Mouse (Mus musculus): ENCODE data around the gene Tasp1. TPM values are rescaled to one million over a fixed set of nuclear protein-coding genes. Genes with fewer than 3 reads are reported as not detected.
A peak's percentile ranks its signal among the peaks of the same experiment; 100 is the strongest.
"Not testable (repeated sequence)": the region's sequence is repeated elsewhere in the genome, so short reads cannot be mapped to it uniquely, and the experiment has no call there.

Tasp1 gene
- polyA plus RNA-seq, 1 experiment from 2014 or later: 24.7 TPM

DNA sequence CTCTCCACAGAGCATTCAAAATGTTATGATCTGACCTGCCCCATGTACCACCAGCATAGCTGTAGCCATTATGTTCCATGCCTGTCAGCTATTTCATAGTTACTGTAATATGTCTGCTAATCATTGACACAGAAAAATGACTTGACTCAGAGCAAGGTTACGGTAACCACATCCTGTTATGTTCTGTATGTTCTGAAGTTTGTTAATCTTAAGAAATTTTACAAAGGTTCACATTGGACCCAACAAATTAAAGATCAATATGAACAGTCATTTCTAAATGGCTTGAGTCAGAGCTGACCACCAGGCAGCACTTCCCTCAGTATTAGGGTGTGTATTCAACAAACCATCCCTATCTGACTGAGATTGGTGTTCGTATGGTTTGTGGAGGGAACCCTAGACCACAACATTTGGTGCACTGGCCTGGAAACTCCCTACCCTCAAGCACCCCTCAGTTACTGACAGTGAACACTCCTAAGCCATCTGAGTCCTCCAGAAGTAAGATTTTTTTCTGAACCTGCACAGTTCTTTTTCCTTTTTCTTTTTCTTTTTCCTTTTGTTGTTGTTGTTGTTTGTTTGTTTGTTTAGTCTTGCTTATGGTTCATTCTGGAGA is 24.0 kb downstream of the Tasp1 start:
- H3K4me2 ChIP-seq (replicated peaks): no peak overlapping the region
- H3K9me3 ChIP-seq: no peaks in the 10 kb centered on the region
- H3K27me3 ChIP-seq: no peaks in the 10 kb centered on the region
- no peak overlapping the region for H3K4me3 ChIP-seq
- no peak overlapping the region for H3K27ac ChIP-seq
- ATAC-seq (ENCODE audit: insufficient number of reproducible peaks, insufficient read depth, low FRiP score, low TSS enrichment): no peak
- no peak overlapping the region for H3K9ac ChIP-seq
- peaks cover 16% of the 10 kb centered on the region for H3K36me3 ChIP-seq
- WGBS: 85% methylated on average over 2 of the region's 2 CpGs
- no peaks in the 10 kb centered on the region for H3K4me1 ChIP-seq

GRCm38 (mm10) chr2:140042081-140042480 is 24.5 kb downstream of the Tasp1 start:
- H3K9ac ChIP-seq: no peak overlapping the region
- no peak overlapping the region for H3K4me2 ChIP-seq (replicated peaks)
- no peaks in the 10 kb centered on the region for H3K27me3 ChIP-seq
- H3K4me1 ChIP-seq: no peaks in the 10 kb centered on the region
- H3K4me3 ChIP-seq: no peak overlapping the region
- ATAC-seq (ENCODE audit: insufficient number of reproducible peaks, insufficient read depth, low FRiP score, low TSS enrichment): no peak
- H3K36me3 ChIP-seq: 0 out of 2 replicates have a peak, but pooled peaks cover 12% of the 10 kb centered on the region
- WGBS: 95% methylated on average over 10 of the region's 10 CpGs
- H3K9me3 ChIP-seq: no peaks in the 10 kb centered on the region
- no peak overlapping the region for H3K27ac ChIP-seq

- no peaks in the 10 kb centered on the region for H3K27me3 ChIP-seq
- H3K9ac ChIP-seq: no peak overlapping the region
- H3K27ac ChIP-seq: no peak overlapping the region
- H3K9me3 ChIP-seq: no peaks in the 10 kb centered on the region
- 94% methylated on average over 2 of the region's 2 CpGs for WGBS
- no peak for ATAC-seq (ENCODE audit: insufficient number of reproducible peaks, insufficient read depth, low FRiP score, low TSS enrichment)
- no peak overlapping the region for H3K4me3 ChIP-seq
- H3K4me2 ChIP-seq (replicated peaks): no peak overlapping the region
- H3K4me1 ChIP-seq: no peaks in the 10 kb centered on the region
- 0 out of 2 replicates have a peak, but pooled peaks cover 7% of the 10 kb centered on the region for H3K36me3 ChIP-seq
Measured at GRCm38 (mm10) chr2:140037459-140037858, 29.1 kb downstream of the Tasp1 start.

DNA sequence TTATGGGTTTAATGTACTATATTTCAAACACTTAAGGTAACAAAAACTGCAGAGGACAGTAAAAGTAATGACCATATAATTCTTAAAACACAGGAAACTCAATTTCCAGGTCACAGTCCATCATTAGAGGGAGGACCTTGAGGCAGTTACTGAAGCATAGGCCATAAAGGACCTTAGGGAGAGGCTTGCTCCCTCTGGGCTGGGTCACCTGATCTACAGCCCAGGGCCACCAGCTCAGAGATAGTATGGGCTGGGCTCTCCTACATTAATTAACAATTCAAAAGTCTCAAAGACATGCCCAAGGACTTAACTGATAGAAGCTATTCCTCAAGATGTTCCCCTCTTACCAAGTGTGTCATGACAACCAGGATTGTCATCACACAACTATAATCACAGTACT is 29.8 kb downstream of the Tasp1 start:
- Histone ChIP-seq H3K36me3 (0 out of 2 replicates have a peak, but pooled peaks cover 7% of the 10 kb centered on the region), H3K9me3 (no peaks in the 10 kb centered on the region), H3K9ac (no peak overlapping the region), H3K27ac (no peak overlapping the region), H3K4me2 (replicated peaks) (no peak overlapping the region), H3K27me3 (no peaks in the 10 kb centered on the region), H3K4me1 (no peaks in the 10 kb centered on the region), H3K4me3 (no peak overlapping the region)
- no peak for ATAC-seq (ENCODE audit: insufficient number of reproducible peaks, insufficient read depth, low FRiP score, low TSS enrichment)

DNA sequence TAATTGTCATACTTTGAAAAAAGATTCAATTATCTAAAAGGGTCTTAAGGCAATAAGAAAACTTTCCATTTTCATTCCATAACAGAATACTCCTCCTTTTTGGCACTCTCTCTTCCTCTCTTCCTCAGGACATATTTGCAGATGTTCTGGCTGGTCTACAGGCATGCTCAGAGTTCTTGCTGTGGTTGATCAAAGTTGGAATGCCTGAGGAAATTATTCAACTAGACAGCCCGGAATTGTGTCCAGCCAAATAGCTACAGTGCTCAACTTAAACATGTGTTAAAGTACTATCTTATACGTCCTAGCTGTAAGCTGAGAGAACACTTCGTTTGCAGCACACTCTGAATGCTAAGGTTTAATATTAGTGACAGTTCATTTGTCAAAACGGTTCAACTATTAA is 41.7 kb downstream of the Tasp1 start:
- H3K27me3 ChIP-seq: no peaks in the 10 kb centered on the region
- H3K4me1 ChIP-seq: no peaks in the 10 kb centered on the region
- 69% methylated on average over 4 of the region's 4 CpGs for WGBS
- H3K36me3 ChIP-seq: peaks cover 11% of the 10 kb centered on the region
- no peaks in the 10 kb centered on the region for H3K9me3 ChIP-seq
- H3K27ac ChIP-seq: no peak overlapping the region
- ATAC-seq (ENCODE audit: insufficient number of reproducible peaks, insufficient read depth, low FRiP score, low TSS enrichment): no peak
- no peak overlapping the region for H3K9ac ChIP-seq
- no peak overlapping the region for H3K4me2 ChIP-seq (replicated peaks)
- no peak overlapping the region for H3K4me3 ChIP-seq

DNA sequence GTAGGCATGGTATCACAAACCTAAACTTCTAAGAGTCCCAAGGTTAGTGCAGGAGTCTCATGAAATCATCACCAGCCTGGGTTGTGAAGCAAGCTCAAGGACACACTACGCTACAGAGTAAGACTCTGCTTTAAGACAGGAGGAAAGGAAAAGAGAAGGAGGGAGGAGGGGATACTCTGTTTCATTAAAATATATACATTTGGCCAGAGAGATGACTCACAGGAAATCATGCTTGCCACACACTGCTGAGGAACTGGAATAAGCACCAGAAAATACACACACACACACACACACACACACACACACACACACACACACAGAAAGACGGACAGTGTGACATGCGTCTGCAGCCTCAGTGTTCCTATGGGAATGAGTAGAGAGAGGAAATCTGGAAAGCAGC is 59.2 kb downstream of the Tasp1 start:
- H3K27me3 ChIP-seq: no peaks in the 10 kb centered on the region
- no peak for ATAC-seq (ENCODE audit: insufficient number of reproducible peaks, insufficient read depth, low FRiP score, low TSS enrichment)
- no peaks in the 10 kb centered on the region for H3K4me1 ChIP-seq
- H3K9me3 ChIP-seq: no peaks in the 10 kb centered on the region
- no peaks in the 10 kb centered on the region for H3K36me3 ChIP-seq
- H3K9ac ChIP-seq: no peak overlapping the region
- H3K27ac ChIP-seq: no peak overlapping the region
- no peak overlapping the region for H3K4me2 ChIP-seq (replicated peaks)
- no peak overlapping the region for H3K4me3 ChIP-seq
- WGBS: 80% methylated on average over 1 of the region's 3 CpGs

DNA sequence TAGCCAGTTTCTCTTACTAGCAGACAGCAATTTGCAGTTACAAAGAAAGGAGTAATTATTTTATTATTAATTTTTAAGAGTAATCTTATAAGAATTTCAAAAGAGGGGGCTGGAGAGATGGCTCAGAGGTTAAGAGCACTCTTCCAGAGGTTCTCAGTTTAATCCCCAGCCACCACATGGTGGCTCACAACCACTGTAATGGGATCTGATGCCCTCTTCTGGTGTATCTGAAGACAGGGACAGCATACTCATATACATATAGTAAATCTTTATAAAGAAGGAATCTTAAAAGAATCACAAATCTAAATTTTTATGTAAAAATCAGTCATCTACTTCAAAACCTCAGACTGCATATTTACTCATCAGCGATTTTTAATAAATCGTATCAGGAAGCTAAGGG is 68.4 kb downstream of the Tasp1 start:
- ATAC-seq (ENCODE audit: insufficient number of reproducible peaks, insufficient read depth, low FRiP score, low TSS enrichment): no peak
- Histone ChIP-seq H3K4me3 (no peak overlapping the region), H3K27ac (no peak overlapping the region), H3K9ac (no peak overlapping the region), H3K9me3 (no peaks in the 10 kb centered on the region), H3K36me3 (no peaks in the 10 kb centered on the region), H3K4me2 (replicated peaks) (no peak overlapping the region), H3K27me3 (no peaks in the 10 kb centered on the region), H3K4me1 (no peaks in the 10 kb centered on the region)
- WGBS: 85% methylated on average over 2 of the region's 2 CpGs

DNA sequence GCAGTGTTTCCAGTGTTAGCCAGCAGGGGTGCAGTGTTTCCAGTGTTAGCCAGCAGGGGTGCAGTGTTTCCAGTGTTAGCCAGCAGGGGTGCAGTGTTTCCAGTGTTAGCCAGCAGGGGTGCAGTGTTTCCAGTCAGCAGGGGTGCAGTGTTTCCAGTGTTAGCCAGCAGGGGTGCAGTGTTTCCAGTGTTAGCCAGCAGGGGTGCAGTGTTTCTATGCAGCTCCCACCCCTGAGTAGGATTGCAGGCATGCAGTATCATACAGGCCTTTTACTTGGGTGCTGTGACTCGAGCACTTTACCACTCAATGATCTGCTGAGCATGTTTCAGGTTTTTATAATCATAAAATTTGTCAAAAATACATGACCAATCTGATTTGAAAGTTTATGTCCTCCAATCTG is 76.7 kb downstream of the Tasp1 start:
- not testable (repeated sequence) for H3K9ac ChIP-seq; H3K4me2 ChIP-seq (replicated peaks); H3K9me3 ChIP-seq; ATAC-seq (ENCODE audit: insufficient number of reproducible peaks, insufficient read depth, low FRiP score, low TSS enrichment); H3K4me1 ChIP-seq; H3K36me3 ChIP-seq; H3K4me3 ChIP-seq; H3K27ac ChIP-seq; H3K27me3 ChIP-seq
- 95% methylated on average over 1 of the region's 1 CpGs for WGBS

DNA sequence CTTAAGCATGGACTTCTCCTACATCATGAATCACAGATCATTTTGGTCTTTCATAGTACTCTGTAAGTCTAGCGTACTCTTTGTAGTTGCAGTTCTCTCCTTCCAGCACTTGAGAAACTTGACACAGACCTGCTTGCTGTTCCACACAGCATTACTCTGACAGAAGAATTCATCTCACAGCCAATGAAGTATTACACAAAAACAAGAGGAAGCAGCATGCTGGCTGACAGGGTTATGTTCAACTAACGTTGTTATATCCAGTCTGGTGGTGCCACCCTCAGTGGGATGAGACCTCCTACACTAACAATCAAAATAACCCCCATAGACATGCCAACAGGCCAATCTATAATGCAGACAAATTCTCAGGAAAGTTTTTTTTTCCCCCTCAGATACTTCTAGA is 99.2 kb downstream of the Tasp1 start:
- Histone ChIP-seq H3K4me2 (replicated peaks) (no peak overlapping the region), H3K36me3 (no peaks in the 10 kb centered on the region), H3K9ac (no peak overlapping the region), H3K9me3 (no peaks in the 10 kb centered on the region), H3K4me3 (no peak overlapping the region), H3K27me3 (no peaks in the 10 kb centered on the region), H3K4me1 (no peaks in the 10 kb centered on the region), H3K27ac (no peak overlapping the region)
- no peak for ATAC-seq (ENCODE audit: insufficient number of reproducible peaks, insufficient read depth, low FRiP score, low TSS enrichment)
- 77% methylated on average over 2 of the region's 2 CpGs for WGBS

DNA sequence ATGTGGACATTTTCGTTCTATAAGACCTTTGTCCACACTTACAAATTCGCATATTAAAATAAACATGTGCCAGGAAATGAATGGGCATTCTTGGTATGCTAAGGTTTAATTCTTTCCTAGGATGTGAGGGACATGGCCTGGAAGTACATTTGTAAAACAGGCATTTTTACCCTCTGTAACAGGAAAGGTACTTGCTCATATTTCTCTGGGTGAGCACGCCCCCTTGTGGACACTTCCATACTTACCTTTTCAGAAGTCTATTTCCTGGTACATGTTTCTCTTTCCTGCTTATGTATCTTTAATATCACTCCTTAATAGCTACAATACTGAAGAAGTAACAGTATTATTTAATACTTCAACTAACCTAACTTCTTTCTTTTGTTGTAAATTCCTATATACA is 100.3 kb downstream of the Tasp1 start:
- Histone ChIP-seq H3K4me3 (no peak overlapping the region), H3K9ac (no peak overlapping the region), H3K9me3 (no peaks in the 10 kb centered on the region), H3K27me3 (no peaks in the 10 kb centered on the region), H3K36me3 (no peaks in the 10 kb centered on the region), H3K4me1 (no peaks in the 10 kb centered on the region), H3K27ac (no peak overlapping the region), H3K4me2 (replicated peaks) (no peak overlapping the region)
- no peak for ATAC-seq (ENCODE audit: insufficient number of reproducible peaks, insufficient read depth, low FRiP score, low TSS enrichment)
- WGBS: 54% methylated on average over 3 of the region's 3 CpGs

- WGBS: 56% methylated on average over 1 of the region's 1 CpGs
- no peak overlapping the region for H3K4me2 ChIP-seq (replicated peaks)
Measured at GRCm38 (mm10) chr2:139948843-139949242, 117.8 kb downstream of the Tasp1 start.

DNA sequence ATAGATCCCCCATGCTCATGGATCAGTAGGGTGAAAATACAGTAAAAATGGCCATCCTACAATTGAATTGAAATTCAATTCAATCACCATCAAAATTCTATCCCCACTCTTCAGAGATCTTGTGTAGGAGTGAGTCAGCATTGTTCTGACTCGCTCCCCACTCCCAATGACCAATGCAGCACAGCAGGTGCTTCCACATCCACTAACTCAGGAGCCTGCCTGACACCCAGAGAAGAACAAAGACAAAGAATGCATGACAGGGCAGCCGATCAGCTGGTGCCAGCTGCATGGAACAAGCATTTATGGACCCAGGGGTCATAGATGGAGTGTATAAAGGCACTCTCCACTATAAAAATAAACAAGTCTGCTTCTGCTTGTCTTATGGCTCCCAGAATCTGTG is 129.0 kb downstream of the Tasp1 start:
- Histone ChIP-seq H3K36me3 (no peaks in the 10 kb centered on the region), H3K9me3 (no peaks in the 10 kb centered on the region), H3K4me2 (replicated peaks) (no peak overlapping the region), H3K4me3 (no peak overlapping the region), H3K27ac (no peak overlapping the region), H3K27me3 (no peaks in the 10 kb centered on the region), H3K4me1 (peaks cover 7% of the 10 kb centered on the region; the same call in 1 of the 2 replicates), H3K9ac (no peak overlapping the region)
- 83% methylated on average over 2 of the region's 2 CpGs for WGBS
- no peak for ATAC-seq (ENCODE audit: insufficient number of reproducible peaks, insufficient read depth, low FRiP score, low TSS enrichment)

More at GRCm38 (mm10) chr2:139948843-139949242, 117.8 kb downstream of the Tasp1 start:
- H3K9ac ChIP-seq: no peak overlapping the region
- H3K27me3 ChIP-seq: no peaks in the 10 kb centered on the region
- ATAC-seq (ENCODE audit: insufficient number of reproducible peaks, insufficient read depth, low FRiP score, low TSS enrichment): 0 out of 2 replicates have a peak, but pooled peaks have one; percentile 22
- no peak overlapping the region for H3K4me3 ChIP-seq
- H3K27ac ChIP-seq: no peak overlapping the region
- no peaks in the 10 kb centered on the region for H3K4me1 ChIP-seq
- no peaks in the 10 kb centered on the region for H3K9me3 ChIP-seq
- no peaks in the 10 kb centered on the region for H3K36me3 ChIP-seq

All from embryonic facial prominence, embryonic 12.5 days (tissue).